Mouse (Mus musculus): Measurements from ENCODE around the gene Map2k6.
A peak's percentile ranks its signal among the peaks of the same experiment; 100 is the strongest.

Gene Map2k6

DNA sequence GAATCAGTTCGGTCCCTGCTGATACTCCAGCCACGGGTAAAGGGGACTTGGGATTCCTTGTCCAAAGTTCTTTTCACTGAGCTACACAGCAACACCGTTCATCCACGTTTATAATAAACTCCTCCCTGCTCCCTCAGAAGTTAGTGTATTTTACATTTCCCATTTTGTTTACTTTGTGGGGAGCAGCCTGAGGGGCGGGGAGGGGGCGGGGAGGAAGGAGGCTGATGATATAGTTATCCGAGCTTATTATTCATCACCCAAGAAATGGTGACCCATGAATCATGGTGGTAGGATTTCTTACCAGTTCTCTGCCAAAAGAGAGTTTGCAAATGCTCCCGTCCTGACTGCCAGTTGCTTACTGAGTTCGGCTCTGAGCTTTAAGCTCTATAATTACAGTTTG, 6.7 kb downstream of the Map2k6 start:
- no peak for DNase-seq (ENCODE audit: low spot score)

DNA sequence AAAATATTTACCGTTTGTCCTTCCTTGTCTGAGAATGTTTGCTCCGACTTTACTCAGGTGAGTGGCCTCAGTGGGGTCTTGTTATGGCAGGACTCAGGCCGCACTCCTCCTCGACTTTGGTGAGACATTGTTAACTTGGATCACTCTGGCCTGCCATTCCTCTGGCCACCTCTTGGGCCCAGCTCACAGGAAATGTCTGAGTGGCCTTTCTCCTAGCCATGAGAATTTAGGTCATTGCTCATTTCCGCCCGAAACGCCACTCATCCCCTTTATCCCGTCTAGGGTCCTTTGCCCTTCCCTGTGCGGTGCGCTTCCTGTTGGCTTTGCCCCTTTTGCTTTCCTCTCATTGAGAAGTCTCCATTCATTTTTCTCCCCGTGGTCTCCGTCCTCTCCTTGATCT, 10.2 kb downstream of the Map2k6 start:
- DNase-seq (ENCODE audit: low spot score), result no peak

DNA sequence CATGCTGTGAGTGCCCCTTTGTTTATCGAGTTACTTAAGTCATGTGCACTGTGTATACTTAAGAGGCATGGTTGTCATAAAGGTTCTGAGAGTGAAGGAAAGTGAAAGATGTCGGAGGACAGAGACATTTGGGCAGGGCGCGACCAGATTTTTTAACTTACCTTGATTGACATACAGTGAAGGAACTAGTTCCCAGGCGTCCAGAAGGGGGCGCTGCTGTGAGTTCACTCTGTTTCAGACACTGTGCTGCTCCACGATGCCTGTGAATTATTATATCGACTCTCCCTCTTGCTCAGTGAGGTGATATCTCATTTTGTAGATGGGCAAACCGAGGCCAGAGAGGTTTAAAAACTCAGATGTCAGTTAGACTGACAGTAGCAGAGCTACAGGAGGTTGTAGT, 10.9 kb downstream of the Map2k6 start:
- DNase-seq (ENCODE audit: low spot score), result peak; percentile 50

DNA sequence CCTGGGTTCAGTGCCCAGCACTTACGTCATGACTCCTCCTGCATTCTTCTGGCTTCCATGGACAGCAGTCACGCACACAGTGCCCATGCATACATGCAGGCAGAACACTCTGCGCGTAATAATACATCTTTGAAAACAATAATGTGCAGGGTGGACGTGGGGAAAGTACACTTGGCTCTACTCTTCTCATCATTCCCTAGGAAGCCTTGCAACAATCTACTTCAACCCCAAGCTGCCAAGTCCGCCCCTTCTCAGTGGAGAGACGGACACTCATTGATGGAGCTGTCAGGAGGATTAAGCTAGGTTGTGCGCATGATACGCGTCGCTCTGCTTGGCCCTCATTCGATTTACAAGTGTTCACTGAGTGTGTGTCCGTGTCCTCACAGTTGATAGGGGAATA, 12.7 kb downstream of the Map2k6 start:
- no peak for DNase-seq (ENCODE audit: low spot score)

DNA sequence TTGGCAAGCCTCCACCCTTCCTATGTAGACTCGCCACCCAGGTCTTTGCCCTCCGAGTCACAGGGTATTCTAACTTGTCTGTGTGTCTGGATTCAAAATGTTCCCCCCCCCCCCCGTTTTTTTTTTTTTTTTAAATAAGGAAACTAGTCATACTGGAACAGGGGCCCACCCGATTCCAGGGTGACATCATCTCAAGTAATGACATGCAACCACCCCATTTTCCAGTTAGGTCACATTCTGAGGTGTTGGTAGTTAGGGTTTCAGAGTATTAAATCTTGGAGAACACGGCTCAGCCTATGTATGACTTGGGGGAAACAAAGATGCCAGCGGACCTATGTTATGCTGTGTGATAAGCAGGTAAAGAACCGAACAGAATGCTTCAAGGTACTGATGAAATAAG, 15.3 kb downstream of the Map2k6 start:
- DNase-seq (ENCODE audit: low spot score), result no peak

DNA sequence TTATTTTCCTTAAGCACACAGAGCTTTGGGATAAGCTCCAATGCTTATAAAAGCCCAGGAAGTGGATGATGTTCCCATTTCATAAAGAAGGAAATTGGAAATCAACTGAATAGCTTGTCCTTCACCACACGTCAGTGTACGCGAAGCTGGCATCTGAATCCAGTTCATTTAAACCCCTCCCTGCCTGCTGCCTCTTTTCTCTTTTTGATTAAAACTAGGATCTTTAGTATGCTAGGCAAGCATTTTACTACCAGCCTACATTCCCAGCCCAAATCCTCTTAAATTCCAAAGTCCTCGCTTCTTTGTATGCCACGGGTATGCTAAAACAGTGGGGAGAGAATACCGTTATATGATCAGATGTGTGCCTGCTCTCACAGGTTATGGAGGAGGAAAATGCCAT, 17.8 kb downstream of the Map2k6 start:
- DNase-seq (ENCODE audit: low spot score), result no peak

DNA sequence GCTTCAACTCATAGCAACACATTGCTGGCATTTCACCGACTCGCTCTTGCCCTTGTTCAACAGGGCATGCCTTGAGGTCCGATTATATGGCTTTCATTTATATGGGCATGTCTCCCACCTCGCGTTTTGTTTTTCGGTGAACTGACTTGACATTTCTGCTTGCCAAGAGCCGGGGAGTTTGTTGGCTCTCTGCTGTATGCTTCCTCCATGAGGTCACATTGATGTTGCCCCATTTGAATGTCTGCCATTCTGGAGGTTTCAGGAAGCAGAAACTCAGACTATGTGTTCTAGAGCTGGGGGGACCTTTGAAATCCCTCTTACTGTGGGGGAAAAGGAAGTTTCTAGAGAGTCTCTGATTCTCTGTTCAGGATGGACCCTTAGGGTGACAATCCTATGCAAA, 21.5 kb downstream of the Map2k6 start:
- no peak for DNase-seq (ENCODE audit: low spot score)

DNA sequence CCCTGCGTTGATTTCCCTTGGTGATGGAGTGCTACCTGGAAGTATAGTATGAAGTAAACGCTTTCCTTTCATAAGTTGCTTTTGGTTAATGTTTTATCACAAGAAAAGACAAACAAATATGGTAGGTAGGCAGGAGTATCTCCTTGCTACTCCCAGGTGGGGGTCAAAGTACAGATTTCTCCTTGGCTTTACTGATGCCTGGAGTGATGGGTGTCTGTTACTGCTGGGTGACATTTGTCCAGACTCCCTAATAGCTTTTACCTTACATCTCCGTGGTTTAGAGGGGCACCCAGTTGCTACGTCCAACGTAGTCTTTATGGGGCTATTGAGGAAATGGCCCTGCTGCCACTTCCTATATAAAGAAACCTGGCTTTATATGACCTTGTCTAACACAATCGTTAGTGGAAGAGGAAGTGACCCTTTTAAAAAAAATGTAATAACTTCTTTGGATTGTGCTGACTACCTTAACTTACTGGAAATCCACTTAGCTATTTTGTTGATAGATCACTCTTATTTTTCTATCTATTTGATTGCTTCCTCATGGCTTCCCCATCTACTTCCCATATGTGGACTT, 27.7 kb downstream of the Map2k6 start:
- no peak for DNase-seq (ENCODE audit: low spot score)

DNA sequence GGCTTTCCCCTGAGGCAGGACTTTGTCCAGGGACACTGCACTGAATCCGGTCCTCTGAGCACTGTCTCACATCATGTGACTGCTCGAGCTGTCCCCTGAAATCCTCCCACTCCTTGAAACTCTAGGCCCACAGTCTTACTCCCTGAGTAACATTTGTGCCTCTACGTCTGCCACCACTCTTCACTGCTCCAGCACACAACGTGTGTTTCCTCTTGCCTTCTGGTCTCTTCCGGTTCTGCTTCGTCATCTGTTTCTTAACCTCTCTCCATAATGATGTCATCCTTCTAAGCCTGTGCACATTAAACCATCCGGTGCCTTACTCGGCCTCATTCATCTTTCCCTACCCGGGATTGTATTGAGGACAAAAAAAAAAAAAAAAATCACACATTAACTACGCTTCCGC, 28.2 kb downstream of the Map2k6 start:
- DNase-seq (ENCODE audit: low spot score), result no peak

DNA sequence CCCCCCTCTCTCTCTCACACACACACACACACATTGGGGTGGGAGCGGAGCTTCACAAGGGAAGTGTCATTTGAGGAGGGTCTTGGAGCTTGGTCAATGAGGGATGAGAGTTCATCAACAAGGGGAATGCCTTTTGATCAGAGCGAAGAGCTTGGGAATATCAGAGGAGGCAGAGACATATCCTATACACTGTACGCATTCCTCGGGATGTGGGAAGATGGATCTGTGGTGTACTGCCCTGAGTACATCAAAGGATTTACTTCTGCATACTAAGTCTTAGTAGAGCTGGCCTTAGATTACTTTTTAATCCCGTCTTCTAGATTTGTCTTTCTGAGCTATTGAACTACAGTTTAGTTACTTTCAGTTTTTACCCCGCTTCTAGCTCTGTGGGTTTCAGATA, 30.1 kb downstream of the Map2k6 start:
- DNase-seq (ENCODE audit: low spot score), result no peak

DNA sequence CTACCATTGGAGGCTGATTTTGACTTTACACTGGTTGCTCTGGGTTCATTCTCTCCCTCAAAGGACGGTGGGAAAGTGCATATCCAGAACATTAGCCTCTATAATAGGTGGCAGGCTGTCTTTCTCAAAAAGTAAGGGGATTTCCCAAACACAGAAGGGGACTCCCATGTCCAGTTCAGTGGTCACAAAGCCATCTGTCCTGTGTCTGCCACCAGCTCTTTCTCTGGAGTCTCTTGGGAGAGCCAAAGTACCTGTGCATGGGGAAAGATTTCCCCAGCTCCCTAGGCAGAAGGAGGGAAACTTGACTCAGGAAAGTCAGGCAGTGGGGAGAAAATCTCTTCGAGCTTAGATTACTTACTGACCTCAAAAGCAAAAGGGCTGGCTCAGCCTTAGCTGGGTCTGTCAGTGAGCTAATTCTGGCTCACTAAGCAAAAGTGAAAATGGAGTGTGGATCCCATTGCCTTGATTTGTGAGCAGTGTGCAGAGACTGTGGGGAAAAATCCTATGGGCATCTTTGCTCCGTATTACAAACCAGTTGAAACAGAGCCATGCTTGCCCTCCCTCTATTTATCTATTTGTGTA, 31.0 kb downstream of the Map2k6 start:
- no peak for DNase-seq (ENCODE audit: low spot score)

DNA sequence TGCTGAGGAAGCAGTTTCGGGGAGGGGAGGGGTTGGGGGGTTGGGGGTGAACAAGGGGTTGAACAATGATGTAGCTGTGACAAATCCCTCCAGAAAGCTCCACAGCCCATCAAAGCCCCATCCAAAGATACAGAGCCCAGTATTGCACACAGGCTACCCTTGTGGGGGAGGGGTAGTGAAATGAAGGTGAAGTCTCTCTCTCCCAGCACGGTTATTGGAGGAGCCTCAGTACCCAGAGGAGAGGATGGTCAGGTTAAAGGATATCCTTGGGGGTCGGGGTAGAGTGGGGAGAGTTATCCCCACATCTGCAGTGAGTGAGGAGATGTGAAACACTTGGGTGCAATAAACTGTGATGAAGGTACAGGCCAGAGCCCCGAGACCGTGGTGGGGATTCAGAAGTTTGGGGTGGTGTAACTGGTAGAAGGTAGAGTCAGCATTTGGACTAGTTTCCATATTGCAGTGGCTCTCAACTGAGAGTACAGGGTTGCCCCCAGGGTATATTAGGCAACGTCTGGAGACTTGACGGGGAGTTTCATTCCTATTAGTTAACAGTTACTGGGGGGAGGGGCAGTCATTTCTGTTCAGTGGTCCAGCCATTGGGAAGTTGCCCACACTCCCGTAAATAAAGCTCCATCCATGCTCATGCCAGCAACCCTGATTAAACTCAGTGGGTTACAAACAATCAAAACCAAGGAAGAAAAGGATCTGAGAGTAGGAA, 37.1 kb downstream of the Map2k6 start:
- DNase-seq (ENCODE audit: low spot score), result no peak

DNA sequence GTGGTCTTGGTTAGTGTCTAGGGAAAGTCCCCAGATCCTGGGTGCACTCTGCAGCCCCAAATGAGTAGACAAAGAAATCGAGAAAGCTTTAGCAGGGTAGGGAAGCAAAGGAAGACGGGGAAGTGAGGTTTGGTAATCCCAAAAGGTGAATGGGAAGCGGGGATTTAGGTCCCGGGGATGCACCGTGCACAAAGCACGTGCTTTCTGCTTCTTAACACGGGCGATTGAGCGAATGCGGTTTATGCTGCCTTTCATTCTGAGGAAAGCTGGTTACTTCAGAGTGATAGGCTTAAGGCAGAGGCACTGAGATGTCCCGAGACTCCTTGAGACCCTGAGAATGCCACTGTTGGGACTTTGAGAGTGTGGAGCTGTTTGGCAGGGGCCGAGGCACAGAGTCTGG, 38.1 kb downstream of the Map2k6 start:
- DNase-seq (ENCODE audit: low spot score), result no peak

DNA sequence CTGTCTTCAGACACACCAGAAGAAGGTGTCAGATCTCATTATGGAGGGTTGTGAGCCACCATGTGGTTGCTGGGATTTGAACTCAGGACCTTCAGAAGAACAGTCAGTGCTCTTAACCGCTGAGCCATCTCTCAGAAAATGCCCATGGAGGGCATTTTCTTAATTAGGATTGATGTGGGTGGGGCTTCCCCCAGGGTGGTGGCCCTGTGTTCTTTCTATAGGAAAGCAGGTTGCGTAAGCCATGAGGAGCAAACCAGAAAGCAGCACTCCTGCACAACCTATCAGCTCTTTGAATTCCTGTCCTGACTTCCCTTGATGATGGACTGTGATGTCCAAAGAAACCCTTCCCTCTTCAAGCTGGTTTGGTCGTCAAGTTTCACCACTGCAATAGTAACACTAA, 39.2 kb downstream of the Map2k6 start:
- DNase-seq (ENCODE audit: low spot score), result no peak

DNA sequence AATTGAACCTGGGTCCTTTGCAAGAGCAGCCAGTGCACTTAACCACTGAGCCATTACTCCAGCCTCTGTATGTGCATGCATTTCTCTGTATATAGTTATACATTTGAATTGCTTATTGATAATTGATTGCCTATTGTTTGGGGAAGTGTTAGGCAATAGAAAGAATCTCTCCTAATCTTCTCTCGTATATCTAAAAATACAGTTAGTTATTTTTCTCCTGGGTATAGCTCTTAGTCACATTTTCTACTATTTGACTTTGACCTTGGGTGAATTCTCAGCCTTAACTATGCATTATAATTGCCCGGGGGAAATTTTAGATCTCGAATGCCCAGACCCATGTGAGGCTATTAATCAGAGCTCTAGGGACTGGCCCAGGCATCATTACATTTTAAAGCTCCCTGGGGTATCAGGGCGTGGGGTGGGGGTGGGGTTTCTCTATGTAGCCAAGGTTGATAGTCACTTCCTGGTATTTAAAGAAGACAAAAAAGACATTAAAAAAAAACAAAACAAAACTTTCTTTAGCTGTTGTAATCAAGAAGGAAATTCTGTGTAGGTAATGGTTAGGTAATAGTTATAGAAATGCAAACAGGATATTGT, 39.9 kb downstream of the Map2k6 start:
- no peak for DNase-seq (ENCODE audit: low spot score)

DNA sequence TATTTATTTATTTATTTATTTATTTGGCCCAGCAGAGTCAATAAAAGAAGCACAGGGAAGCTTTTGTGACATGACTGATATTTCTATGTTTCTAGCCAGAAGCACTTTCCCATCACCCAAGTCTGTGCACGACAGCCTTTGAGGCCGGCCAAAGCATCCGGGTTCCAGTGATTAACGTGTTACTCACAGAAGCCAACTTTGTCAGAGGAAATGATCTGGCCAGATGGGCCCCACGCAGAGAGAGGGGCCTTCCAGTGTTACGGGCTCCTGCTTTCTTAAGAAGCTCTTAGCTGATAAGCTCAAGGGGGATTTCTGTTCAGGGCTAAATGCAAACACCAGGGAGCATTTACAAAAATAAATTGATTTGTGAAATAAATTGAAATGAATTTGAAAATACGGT, 40.4 kb downstream of the Map2k6 start:
- no peak for DNase-seq (ENCODE audit: low spot score)

DNA sequence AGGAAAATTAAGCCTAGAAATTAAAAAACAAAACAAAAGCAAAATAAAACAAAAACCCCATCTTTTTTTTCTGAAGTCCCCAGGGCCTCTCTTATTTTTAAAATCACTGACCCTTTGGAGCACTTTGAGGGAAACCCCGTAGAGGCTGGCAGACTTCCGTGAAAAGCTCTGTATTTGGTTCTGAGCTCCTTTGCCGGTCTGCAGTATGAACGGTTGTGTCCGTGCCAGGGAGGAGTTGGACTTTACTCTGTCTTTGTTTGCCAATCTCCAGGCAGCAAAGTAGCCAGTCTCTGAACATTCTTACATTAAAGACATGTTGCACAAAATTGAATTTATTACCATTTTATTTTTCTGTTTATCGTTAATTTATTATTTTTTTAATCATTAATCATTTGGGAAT, 45.7 kb downstream of the Map2k6 start:
- no peak for DNase-seq (ENCODE audit: low spot score)

DNA sequence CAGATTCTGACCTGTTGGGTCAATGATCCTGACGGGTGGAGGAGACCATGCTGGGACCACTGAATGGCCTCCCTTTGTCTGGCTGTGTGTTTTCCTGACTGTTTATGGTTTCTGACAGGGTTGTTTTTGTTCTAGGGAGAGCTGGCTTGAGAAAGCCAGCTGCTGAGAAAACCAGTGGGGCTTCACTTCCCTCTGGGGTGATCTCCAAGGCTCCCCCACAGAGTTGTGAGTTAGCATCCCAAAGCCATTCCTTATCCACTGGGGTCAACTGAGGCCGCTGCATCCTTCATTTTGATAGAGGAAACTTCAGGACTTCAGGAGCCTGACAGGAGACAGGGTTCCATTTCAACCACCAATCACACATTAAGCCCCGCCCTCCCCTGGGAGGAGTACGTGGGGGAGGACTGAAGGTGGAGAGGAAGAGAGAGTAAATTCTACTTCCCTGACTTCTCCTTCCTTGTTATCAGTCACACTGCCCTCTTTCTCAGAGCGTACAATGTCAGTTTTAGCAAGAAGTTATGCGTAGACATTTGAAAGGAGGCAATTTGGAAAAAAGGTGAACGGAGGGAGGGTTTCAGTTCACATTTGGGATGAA, 49.3 kb downstream of the Map2k6 start:
- peak; percentile 76 for DNase-seq (ENCODE audit: low spot score)

DNA sequence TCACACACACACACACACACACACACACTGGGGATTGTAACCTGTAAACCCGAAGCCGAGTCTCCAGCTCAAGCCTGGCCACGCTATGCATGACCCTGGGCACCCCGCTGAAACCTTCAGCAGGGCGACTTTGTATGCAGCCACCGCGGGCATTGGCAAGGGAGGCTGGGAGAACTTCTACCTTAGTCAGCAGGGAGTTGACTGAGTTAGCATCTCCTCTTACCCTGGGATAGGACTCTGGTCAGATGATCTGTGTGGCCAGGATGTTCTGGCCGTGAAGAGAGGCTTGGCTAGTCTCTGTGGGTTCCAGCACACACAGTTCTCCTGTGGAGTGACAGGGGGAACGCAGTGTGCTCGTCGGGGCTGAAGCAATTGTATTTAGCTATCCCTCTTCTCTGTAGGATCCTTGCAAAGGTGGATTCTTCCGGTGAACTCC, 49.8 kb downstream of the Map2k6 start:
- no peak for DNase-seq (ENCODE audit: low spot score)

DNA sequence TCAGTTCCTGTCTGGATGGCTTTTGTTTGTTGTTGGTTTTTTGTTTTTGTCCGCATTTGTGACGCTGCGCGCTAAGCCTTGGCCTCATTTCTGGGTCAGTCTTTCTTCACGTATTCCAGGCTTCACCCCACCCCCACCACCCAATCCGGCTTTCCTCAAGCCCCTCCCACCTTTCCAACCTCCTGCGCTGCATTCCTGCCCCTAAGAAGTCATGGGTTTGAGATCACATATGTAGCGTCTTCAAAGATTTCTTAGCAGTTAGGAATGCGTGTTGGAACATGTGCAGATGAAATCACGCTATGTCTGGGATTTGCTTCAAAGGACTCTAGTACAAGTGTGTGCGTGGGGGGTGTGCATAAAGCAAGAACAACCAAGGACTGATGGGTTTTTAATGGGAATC, 50.3 kb downstream of the Map2k6 start:
- no peak for DNase-seq (ENCODE audit: low spot score)

DNA sequence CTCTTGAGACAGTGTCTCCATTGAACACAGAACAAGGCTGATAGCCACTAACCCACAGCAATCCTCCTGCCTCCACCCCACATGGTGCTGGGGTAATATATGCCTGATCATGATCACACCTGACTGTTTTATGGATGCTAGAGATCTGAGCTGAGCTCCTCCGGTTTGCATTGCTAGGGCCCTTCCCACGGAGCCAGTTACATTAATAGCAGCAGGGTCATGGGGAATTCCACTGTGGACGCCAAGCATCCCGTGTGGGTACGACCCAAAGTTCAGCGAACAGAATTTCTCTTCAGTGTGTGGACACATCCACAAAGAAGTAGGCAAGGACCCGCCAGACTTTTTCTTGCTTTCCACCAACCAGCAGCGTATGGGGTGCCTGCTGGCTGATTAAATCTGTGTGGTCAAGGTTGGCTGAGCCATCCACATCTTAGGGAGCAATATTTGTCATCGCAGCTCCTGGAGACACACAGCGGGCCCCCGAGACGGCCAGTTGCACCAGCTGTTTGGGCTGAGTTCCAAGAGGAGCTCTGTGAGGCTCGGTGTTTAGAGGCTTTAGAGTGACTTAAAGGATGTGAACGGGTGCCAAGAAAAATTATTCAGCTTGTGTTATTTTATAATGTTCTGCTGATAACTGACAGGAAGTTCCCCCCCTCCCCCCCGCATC, 51.3 kb downstream of the Map2k6 start:
- no peak for DNase-seq (ENCODE audit: low spot score)

DNA sequence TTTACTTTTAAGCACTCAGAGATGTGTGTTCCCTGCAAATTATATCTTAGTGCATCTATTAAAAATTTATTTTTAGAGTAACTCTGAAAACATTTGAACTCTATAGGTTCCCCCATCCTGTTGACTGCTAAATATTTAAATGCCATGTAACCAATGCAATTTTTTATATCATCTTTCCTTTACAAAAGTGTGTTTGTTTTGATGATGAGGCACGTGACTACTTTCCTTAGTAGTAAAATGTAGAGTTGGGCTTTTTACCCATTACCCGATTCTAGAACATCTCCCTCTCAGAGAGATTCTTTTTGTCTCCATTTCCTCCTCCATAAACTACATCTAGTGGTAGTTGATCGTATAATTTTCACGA, 51.8 kb downstream of the Map2k6 start:
- DNase-seq (ENCODE audit: low spot score), result no peak

DNA sequence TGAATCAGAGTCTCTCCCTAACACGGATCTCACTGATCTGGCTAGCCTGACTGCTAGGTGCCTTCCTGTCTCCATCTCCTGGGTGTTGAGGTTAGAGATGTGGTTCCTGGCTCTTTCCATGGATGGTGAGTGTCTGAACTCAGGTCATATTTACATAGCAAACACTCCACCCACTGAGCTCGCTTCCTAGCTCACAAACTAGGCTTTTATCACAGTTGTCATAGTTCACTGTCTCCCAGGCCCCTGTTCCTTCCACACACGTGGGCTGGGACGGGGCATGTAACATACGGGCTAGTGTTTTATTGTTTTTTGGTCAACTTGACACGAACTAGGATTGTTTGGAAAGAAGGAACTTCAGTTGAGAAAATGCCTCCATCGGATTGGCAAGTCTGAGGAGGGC, 52.7 kb downstream of the Map2k6 start:
- no peak for DNase-seq (ENCODE audit: low spot score)

Data from c-Kit-positive CD71-positive TER-119-positive erythroid progenitor cells, embryonic 14.5 days (primary cell).